Mouse (Mus musculus) small intestine, adult 2 months (tissue): ENCODE results near the gene Hist1h4i. TPM values are rescaled to one million over a fixed set of nuclear protein-coding genes. Genes with fewer than 3 reads are reported as not detected.
A peak's percentile ranks its signal among the peaks of the same experiment; 100 is the strongest.
"Not testable (repeated sequence)": the region's sequence is repeated elsewhere in the genome, so short reads cannot be mapped to it uniquely, and the experiment has no call there.

Experiments used
- H3K27ac ChIP-seq: fragments of 200-500 bp; 2 replicates; pipeline ENCODE4 v1.5.1; 2012; ENCODE audit warnings: low read depth, low read length, control low read depth, inconsistent platforms; ENCODE audit not compliant: insufficient read depth
- H3K27me3 ChIP-seq: fragments of 200-500 bp; 2 replicates; pipeline ENCODE4 v1.6.1; 2012; ENCODE audit warnings: mild to moderate bottlenecking, moderate library complexity, low read length, inconsistent platforms; ENCODE audit not compliant: control insufficient read depth, insufficient read depth
- H3K36me3 ChIP-seq: fragments of 200-500 bp; 2 replicates; pipeline ENCODE4 v1.6.1; 2012; ENCODE audit warnings: mild to moderate bottlenecking, low read length, control low read depth, inconsistent platforms; ENCODE audit not compliant: control insufficient read depth, insufficient read depth
- H3K4me1 ChIP-seq: fragments of 200-500 bp; 2 replicates; pipeline ENCODE4 v1.6.1; 2012; ENCODE audit warnings: low read length, inconsistent platforms, mixed read lengths; ENCODE audit not compliant: control insufficient read depth, insufficient read depth, insufficient read length
- H3K4me3 ChIP-seq: fragments of 200-500 bp; 2 replicates; pipeline ENCODE4 v1.5.1; 2012; ENCODE audit warnings: low read depth, mild to moderate bottlenecking, control low read depth, inconsistent platforms, low read length, moderate library complexity
- CTCF ChIP-seq: fragments of 200-500 bp; IDR thresholded peaks from 2 replicates; pipeline ENCODE4 v1.5.1; 2012; ENCODE audit warnings: low read depth, mild to moderate bottlenecking, control low read depth, inconsistent platforms, low read length, moderate library complexity, mixed read lengths; ENCODE audit not compliant: insufficient replicate concordance, insufficient read length; ENCODE audit errors: extremely low read depth
- POLR2A ChIP-seq: fragments of 200-500 bp; IDR thresholded peaks from 2 replicates; pipeline ENCODE4 v1.6.1; 2012; ENCODE audit warnings: low read depth, mild to moderate bottlenecking, control low read depth, inconsistent platforms, low read length, moderate library complexity
- WGBS: fragments of 180-500 bp; shearing (Covaris S2); methylation state at CpG from one replicate; pipeline ENCODE4 v1.1.7; 2018; 5-methylcytosine and 5-hydroxymethylcytosine counted together
- polyA plus RNA-seq: library from polyadenylated mRNA; depleted of rRNA; stranded (reverse); fragments of >200 nt; gene quantifications from 2 replicates; pipeline ENCODE4 v1.2.3, GENCODE M21; 2012; rRNA removed

The Hist1h4i gene
- 6.3 and 10.1 TPM in 2 replicates for polyA plus RNA-seq

DNA sequence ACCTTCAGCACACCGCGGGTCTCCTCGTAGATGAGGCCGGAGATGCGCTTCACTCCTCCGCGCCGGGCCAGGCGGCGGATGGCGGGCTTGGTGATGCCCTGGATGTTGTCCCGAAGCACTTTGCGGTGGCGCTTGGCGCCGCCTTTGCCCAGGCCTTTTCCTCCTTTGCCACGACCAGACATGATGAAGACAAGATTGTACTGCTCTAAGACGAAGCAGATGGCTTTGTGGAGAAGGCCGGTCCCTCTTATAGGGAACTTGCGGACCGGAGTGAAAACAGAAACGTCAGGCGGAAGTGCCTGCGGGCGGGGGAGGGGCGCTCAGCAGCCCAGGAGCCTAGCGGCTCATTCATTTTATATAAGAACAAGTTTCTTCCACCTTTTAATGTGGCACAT lies at the start of gene Hist1h4i:
Gene Hist1h4i, minus strand, starts transcription at position 221 of the 395 bp plus-strand sequence.
- Histone ChIP-seq H3K4me1 (peaks cover 12% of the 10 kb centered on the region; the same call in 1 of the 2 replicates), H3K27ac (peak within 1 kb of the TSS; percentile 76), H3K4me3 (peak within 1 kb of the TSS; percentile 64)
- WGBS: 1% methylated on average over 27 of the region's 27 CpGs
- H3K36me3 ChIP-seq, H3K27me3 ChIP-seq: not testable (repeated sequence)
- TF ChIP-seq POLR2A: peak; percentile 85

DNA sequence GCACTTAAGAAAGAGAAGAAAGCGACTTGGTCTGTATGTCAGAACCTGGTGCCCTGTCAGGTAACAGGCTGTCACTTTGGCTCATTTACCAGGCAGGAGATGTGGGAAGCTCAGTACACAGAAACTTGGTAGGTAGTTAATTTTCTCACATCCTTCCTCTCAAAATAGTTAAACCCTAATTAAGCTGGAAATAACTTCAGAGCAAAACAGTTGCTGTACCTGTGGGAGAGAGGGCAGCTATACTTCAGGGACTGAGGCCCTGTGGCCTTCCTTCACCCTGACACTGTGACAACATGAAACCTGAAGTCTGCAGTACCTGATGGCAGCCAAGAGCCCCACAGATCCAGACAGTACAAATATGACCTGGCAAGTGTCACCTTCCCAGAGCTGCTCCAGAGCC lies 43.0 kb upstream of the Hist1h4i start, which contains the start of gene Vmn1r188:
Gene Vmn1r188, plus strand, starts transcription at position 301 of the 400 bp plus-strand sequence.
- 94% methylated on average over 1 of the region's 1 CpGs for WGBS
- not testable (repeated sequence) for H3K27me3 ChIP-seq, H3K4me1 ChIP-seq, H3K36me3 ChIP-seq, H3K4me3 ChIP-seq, H3K27ac ChIP-seq

DNA sequence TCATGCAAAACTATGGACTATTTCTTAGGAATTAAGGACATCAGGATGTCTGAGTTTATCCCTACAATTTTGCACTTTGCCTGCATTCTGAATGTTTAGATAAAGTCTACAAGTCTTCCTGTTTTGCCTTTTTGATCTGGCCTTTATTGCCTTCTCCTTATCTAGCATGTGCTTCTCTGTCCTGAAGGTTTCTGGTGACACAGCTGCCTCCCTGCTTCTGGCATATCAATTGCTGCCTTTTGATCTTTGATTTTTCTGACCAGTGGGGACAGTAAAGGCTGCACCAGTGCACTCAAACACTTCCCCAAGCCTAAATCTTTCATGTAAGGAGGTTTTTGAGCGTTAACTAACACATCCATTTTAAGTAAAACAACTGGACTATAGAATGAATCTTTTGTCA lies 22.3 kb upstream of the Hist1h4i start:
- H3K4me1 ChIP-seq: no peaks in the 10 kb centered on the region
- H3K36me3 ChIP-seq: no peaks in the 10 kb centered on the region
- 20% methylated on average over 1 of the region's 1 CpGs for WGBS
- H3K27me3 ChIP-seq: no peaks in the 10 kb centered on the region
- TF ChIP-seq POLR2A: no peak
- H3K4me3 ChIP-seq: no peak overlapping the region
- H3K27ac ChIP-seq: no peak overlapping the region

DNA sequence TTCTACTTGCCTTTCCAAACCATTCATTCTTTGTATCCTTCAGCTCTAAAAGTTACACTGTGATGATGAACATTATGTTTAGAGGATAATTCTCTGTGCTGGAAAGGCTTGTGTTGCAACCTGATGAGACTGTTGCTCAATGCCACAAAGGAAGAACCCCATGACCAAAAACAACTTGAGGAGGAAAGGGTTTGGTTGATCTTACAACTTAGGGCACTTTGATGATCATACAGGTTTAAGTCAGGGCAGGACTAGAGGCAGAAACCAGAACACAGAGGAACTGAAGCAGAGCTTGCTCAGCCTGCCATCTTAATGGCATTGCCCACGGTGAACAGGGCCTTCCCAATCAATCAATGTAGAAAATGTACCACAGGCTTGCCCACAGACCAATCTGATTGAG lies 20.3 kb upstream of the Hist1h4i start:
- Histone ChIP-seq H3K4me1 (no peaks in the 10 kb centered on the region), H3K27ac (no peak overlapping the region), H3K4me3 (no peak overlapping the region), H3K27me3 (no peaks in the 10 kb centered on the region), H3K36me3 (no peaks in the 10 kb centered on the region)
- 70% methylated on average over 1 of the region's 1 CpGs for WGBS
- TF ChIP-seq CTCF: no peak
- no peak for TF ChIP-seq POLR2A

DNA sequence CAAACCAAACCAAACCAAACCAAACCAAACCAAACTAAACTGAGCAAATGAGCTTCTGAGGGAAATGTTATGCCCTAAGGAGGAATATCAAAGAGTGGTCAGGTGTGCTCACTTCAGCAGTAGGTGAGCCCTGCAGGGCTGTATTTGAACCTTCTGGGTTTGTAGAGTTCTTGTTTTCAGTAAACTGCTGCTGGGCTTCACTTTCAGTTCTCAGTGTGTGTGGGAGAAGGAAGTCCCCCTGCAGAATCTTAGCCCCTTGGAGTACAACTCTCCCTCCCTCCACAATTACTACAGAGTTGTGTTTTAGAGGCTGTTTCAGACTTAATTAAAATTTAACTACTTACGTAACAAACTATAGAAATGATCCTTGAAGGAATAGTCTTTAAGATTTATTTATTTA lies 12.6 kb upstream of the Hist1h4i start:
- Histone ChIP-seq H3K36me3 (no peaks in the 10 kb centered on the region), H3K27ac (no peak overlapping the region), H3K4me1 (peaks cover 2% of the 10 kb centered on the region; the same call in 1 of the 2 replicates), H3K4me3 (no peak overlapping the region), H3K27me3 (no peaks in the 10 kb centered on the region)
- WGBS: 97% methylated on average over 1 of the region's 1 CpGs
- no peak for TF ChIP-seq POLR2A
- TF ChIP-seq CTCF: no peak

DNA sequence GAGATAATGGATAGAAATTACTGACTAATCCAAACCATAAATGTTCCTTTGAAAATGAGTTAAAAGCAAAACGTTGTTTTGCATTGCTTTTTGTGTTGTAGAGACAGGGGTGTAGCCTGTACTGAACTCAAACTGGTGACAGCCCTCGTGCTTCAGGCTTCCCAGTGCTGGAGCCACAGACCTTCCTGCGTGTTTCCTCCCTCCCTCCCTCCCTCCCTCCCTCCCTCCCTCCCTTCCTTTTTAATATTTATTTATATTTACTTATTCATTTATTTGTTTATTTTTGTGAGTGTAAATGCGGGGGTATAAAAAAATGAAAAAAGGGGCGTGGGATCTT lies 10.3 kb upstream of the Hist1h4i start:
- Histone ChIP-seq H3K27me3 (no peaks in the 10 kb centered on the region), H3K4me1 (peaks cover 2% of the 10 kb centered on the region; the same call in 1 of the 2 replicates), H3K27ac (0 out of 2 replicates have a peak overlapping the region, but pooled peaks have one; percentile 30), H3K4me3 (peak overlapping the region; percentile 54; the same call in 1 of the 2 replicates), H3K36me3 (no peaks in the 10 kb centered on the region)
- WGBS: 11% methylated on average over 5 of the region's 5 CpGs
- TF ChIP-seq CTCF (no peak), POLR2A (no peak)

DNA sequence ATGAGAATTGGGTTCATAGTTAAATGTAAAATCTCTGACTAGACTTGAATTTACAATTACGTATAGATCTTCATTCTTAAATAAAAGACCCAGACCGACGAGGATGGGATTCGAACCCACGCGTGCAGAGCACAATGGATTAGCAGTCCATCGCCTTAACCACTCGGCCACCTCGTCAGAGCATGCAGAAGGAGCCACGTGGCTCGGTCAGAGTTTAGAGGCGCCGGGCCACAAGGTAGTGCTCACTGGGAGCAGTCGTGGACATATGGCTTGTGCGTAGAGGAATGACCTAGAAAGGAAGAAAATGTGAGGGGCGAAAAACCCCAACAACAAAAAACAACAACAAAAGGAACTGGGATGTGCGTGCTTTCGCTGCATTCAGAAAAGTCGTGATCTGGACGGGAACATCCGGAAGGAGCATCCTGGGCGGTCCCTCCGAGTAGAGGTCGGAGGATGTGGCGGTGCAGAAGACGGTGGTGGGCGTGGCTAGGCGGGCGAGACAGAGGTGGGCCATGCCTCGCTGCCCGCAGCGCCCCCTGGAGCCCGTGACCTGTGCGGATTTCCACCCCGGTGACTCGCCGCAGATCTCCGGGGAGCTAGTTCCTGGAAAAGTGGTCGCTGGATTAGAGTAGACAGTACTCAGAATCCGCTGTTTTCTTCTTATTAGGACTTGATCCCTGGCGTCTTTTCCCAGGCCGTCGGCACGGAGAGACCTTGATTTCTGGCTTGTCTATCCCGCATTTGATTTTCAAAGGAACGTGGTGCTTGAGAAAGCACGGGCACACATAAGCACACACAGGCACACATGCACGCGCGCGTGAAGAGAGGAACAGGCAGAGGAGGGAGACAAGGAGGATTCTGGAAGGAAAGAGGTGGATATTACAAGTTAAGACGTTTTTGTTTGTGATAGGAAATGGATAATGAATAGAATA lies 9.7 kb upstream of the Hist1h4i start:
- Histone ChIP-seq H3K36me3 (no peaks in the 10 kb centered on the region), H3K27ac (peak overlapping the region; percentile 30), H3K4me3 (peak overlapping the region; percentile 54), H3K4me1 (peaks cover 2% of the 10 kb centered on the region; the same call in 1 of the 2 replicates), H3K27me3 (no peaks in the 10 kb centered on the region)
- TF ChIP-seq POLR2A (no peak), CTCF (peak; percentile 69)
- WGBS: under 1% methylated on average over 52 of the region's 52 CpGs
